Mouse (Mus musculus) liver, postnatal 0 days (tissue): ENCODE data around the gene Unk.

Experiments
- CTCF ChIP-seq: sonication (generic); IDR thresholded peaks from 2 replicates; pipeline ENCODE4 v1.5.1; 2016; ENCODE audit warnings: antibody characterized with exemption, low read depth
- EP300 ChIP-seq: IDR thresholded peaks from 2 replicates; pipeline ENCODE4 v1.6.1; 2016; ENCODE audit warnings: antibody characterized with exemption, low read depth, mild to moderate bottlenecking

- TF ChIP-seq CTCF (no peak), EP300 (no peak)
Measured at GRCm38 (mm10) chr11:116030898-116031845, 1.1 kb downstream of the Unk start.
